Mouse (Mus musculus) embryo, embryonic 11.5 days (tissue): ENCODE data around the gene Ppm1m.

ENCODE experiments used
- DNase-seq: peaks from one replicate; pipeline ENCODE4 v3.0.0-alpha.2; 2012; ENCODE audit warnings: low read depth, low spot score

Ppm1m gene

GRCm38 (mm10) chr9:106220894-106221523, 21.5 kb upstream of the Ppm1m start:
- DNase-seq: no peak

GRCm38 (mm10) chr9:106216971-106217370, 17.4 kb upstream of the Ppm1m start:
- no peak for DNase-seq

GRCm38 (mm10) chr9:106215341-106216125, 16.0 kb upstream of the Ppm1m start:
- DNase-seq: no peak

- no peak for DNase-seq
Measured at GRCm38 (mm10) chr9:106212594-106212981, 13.0 kb upstream of the Ppm1m start.

GRCm38 (mm10) chr9:106211680-106212593, 12.4 kb upstream of the Ppm1m start:
- peak; percentile 90 for DNase-seq

- no peak for DNase-seq
Measured at GRCm38 (mm10) chr9:106210853-106211609, 11.5 kb upstream of the Ppm1m start.

- no peak for DNase-seq
Measured at GRCm38 (mm10) chr9:106209954-106210353, 10.4 kb upstream of the Ppm1m start.

- DNase-seq: no peak
Measured at GRCm38 (mm10) chr9:106208181-106208580, 8.6 kb upstream of the Ppm1m start.

- no peak for DNase-seq
Measured at GRCm38 (mm10) chr9:106206515-106206914, 7.0 kb upstream of the Ppm1m start.

- DNase-seq: no peak
Measured at GRCm38 (mm10) chr9:106205713-106206290, 6.3 kb upstream of the Ppm1m start.

- DNase-seq: no peak
Measured at GRCm38 (mm10) chr9:106203990-106204851, 4.7 kb upstream of the Ppm1m start.

GRCm38 (mm10) chr9:106202819-106203636, 3.5 kb upstream of the Ppm1m start, which contains the start of gene Twf2:
Twf2 (plus strand) TSS chr9:106203108.
- peak; percentile 87 for DNase-seq

GRCm38 (mm10) chr9:106201895-106202294, 2.3 kb upstream of the Ppm1m start:
- DNase-seq: no peak

GRCm38 (mm10) chr9:106198962-106199458, 536 bp downstream of the Ppm1m start:
- DNase-seq: peak; percentile 37

GRCm38 (mm10) chr9:106197732-106198131, 1.8 kb downstream of the Ppm1m start:
- no peak for DNase-seq

GRCm38 (mm10) chr9:106197081-106197713, 2.3 kb downstream of the Ppm1m start:
- no peak for DNase-seq

- DNase-seq: no peak
Measured at GRCm38 (mm10) chr9:106195693-106196092, 3.9 kb downstream of the Ppm1m start.
